In the genomic region with DNA sequence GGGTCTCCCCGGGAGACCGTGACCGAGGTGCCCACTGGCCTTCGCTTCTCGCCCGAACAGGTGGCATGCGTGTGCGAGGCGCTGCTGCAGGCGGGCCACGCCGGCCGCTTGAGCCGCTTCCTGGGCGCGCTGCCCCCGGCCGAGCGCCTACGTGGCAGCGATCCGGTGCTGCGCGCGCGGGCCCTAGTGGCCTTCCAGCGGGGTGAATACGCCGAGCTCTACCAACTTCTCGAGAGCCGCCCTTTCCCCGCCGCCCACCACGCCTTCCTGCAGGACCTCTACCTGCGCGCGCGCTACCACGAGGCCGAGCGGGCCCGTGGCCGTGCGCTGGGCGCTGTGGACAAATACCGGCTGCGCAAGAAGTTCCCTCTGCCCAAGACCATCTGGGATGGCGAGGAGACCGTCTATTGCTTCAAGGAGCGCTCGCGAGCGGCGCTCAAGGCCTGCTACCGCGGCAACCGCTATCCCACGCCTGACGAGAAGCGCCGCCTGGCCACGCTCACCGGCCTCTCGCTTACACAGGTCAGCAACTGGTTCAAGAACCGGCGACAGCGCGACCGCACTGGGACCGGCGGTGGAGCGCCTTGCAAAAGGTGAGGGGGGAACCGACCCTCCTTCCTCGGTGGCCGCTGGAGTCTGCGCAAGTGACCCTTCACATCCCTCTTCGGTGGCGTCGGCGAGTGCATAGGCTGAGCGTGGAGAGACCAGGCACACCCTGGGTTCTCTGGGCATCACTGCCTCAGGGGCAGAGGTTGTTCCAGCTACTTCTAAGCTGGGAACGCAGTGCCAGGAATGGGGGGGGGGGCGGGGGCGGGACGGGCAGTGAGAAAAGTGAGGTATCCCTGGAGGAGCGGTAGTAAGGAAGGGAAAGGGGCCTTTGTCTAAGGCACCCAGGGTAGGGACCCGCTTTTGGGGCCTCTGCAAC, we compare ENCODE assay signal across 7 mouse cellular contexts. TPM values are rescaled to one million over a fixed set of nuclear protein-coding genes. Genes with fewer than 3 reads are reported as not detected.
DNase-seq lines count a peak whose midpoint lies in the region; ATAC-seq and TF ChIP-seq lines count a peak whose summit lies in the region.

No protein-coding gene starts in this region.

- TF ChIP-seq EP300 in ES-Bruce4 (IDR thresholded peaks at IDR 0.05; ENCODE audit: insufficient read depth, low read depth, low read length): no peak

- H3K27me3 ChIP-seq in ES-Bruce4 (ENCODE audit: control insufficient read depth, insufficient read depth, low read length, poor library complexity, severe bottlenecking): no peaks in the 10 kb centered on the region
- no peaks in the 10 kb centered on the region for H3K27me3 ChIP-seq in embryonic facial prominence, embryonic 12.5 days
- peaks cover 22% of the 10 kb centered on the region for H3K27me3 ChIP-seq in limb, embryonic 10.5 days (ENCODE audit: low read depth, poor library complexity, severe bottlenecking)
- peaks cover 14% of the 10 kb centered on the region; the same call in 1 of the 2 replicates for H3K27me3 ChIP-seq in midbrain, embryonic 11.5 days (ENCODE audit: control insufficient read depth, insufficient read depth, low read length)

- H3K4me1 ChIP-seq in ES-Bruce4 (ENCODE audit: control insufficient read depth, insufficient read depth, low read length): no peaks in the 10 kb centered on the region
- peaks cover 41% of the 10 kb centered on the region for H3K4me1 ChIP-seq in embryonic facial prominence, embryonic 12.5 days
- peaks cover 54% of the 10 kb centered on the region for H3K4me1 ChIP-seq in limb, embryonic 10.5 days
- peaks cover 39% of the 10 kb centered on the region for H3K4me1 ChIP-seq in midbrain, embryonic 11.5 days (ENCODE audit: control insufficient read depth, insufficient read depth, low read length)

- H3K36me3 ChIP-seq in ES-Bruce4 (ENCODE audit: control insufficient read depth, insufficient read depth, low read length, poor library complexity, severe bottlenecking): no peaks in the 10 kb centered on the region
- H3K36me3 ChIP-seq in embryonic facial prominence, embryonic 12.5 days: peaks cover 20% of the 10 kb centered on the region
- peaks cover 35% of the 10 kb centered on the region for H3K36me3 ChIP-seq in limb, embryonic 10.5 days
- peaks cover 7% of the 10 kb centered on the region for H3K36me3 ChIP-seq in midbrain, embryonic 11.5 days (ENCODE audit: control insufficient read depth, insufficient read depth, low read length)

- H3K4me3 ChIP-seq in ES-Bruce4 (ENCODE audit: low read depth, low read length): peak overlapping the region; percentile 77
- H3K4me3 ChIP-seq in embryonic facial prominence, embryonic 12.5 days: peak overlapping the region; percentile 77
- H3K4me3 ChIP-seq in limb, embryonic 10.5 days: peak overlapping the region; percentile 67
- peak overlapping the region; percentile 73 for H3K4me3 ChIP-seq in midbrain, embryonic 11.5 days (ENCODE audit: low read depth, low read length)

- H3K27ac ChIP-seq in ES-Bruce4 (ENCODE audit: insufficient read depth, low read length): no peak overlapping the region
- H3K27ac ChIP-seq in embryonic facial prominence, embryonic 12.5 days: peak overlapping the region; percentile 99
- H3K27ac ChIP-seq in limb, embryonic 10.5 days: peak overlapping the region; percentile 95
- H3K27ac ChIP-seq in midbrain, embryonic 11.5 days (ENCODE audit: low read depth, low read length): peak overlapping the region; percentile 90

- ATAC-seq in embryonic facial prominence, embryonic 12.5 days (ENCODE audit: insufficient number of reproducible peaks, insufficient read depth, low FRiP score, low TSS enrichment): no peak
- no peak for ATAC-seq in midbrain, embryonic 11.5 days (ENCODE audit: low FRiP score)

- intact Hi-C loops in heart, postnatal 10 days (cut with DNase I): no loop called here

- TF ChIP-seq CTCF in ES-Bruce4 (IDR thresholded peaks at IDR 0.05; ENCODE audit: low read depth, low read length): no peak

- TF ChIP-seq POLR2A in ES-Bruce4 (IDR thresholded peaks at IDR 0.05; ENCODE audit: insufficient read depth, low read length): no peak

- peak; percentile 39 to 48 for DNase-seq in B cell, adult 2 months
- peak; percentile 73 to 75 for DNase-seq in heart, postnatal 10 days
- DNase-seq in limb, embryonic 10.5 days (ENCODE audit: low spot score): peak; percentile 80
- DNase-seq in midbrain, embryonic 11.5 days (ENCODE audit: low spot score, missing footprints): peak; percentile 97
- peak; percentile 67 for DNase-seq in thymus, postnatal 4 days

- H3K4me2 ChIP-seq in embryonic facial prominence, embryonic 12.5 days (replicated peaks): peak overlapping the region; percentile 85
- peak overlapping the region; percentile 95 for H3K4me2 ChIP-seq in midbrain, embryonic 11.5 days

- H3K9me3 ChIP-seq in ES-Bruce4 (replicated peaks; ENCODE audit: control insufficient read depth, insufficient read depth, low read length, poor library complexity, severe bottlenecking): no peaks in the 10 kb centered on the region
- no peaks in the 10 kb centered on the region for H3K9me3 ChIP-seq in embryonic facial prominence, embryonic 12.5 days
- no peaks in the 10 kb centered on the region for H3K9me3 ChIP-seq in limb, embryonic 10.5 days (replicated peaks)
- no peaks in the 10 kb centered on the region for H3K9me3 ChIP-seq in midbrain, embryonic 11.5 days (ENCODE audit: control insufficient read depth, low read length)

- under 1% methylated on average over 86 of the region's 87 CpGs for WGBS in embryonic facial prominence, embryonic 12.5 days
- WGBS in limb, embryonic 10.5 days: under 1% methylated on average over 87 of the region's 87 CpGs
- WGBS in midbrain, embryonic 11.5 days: under 1% methylated on average over 68 of the region's 87 CpGs

- H3K9ac ChIP-seq in ES-Bruce4 (ENCODE audit: low read depth, poor library complexity, severe bottlenecking): peak overlapping the region; percentile 93
- H3K9ac ChIP-seq in embryonic facial prominence, embryonic 12.5 days: peak overlapping the region; percentile 91
- peak overlapping the region; percentile 89 for H3K9ac ChIP-seq in midbrain, embryonic 11.5 days (ENCODE audit: low read length)

RNA-seq across cellular contexts. Expression of gene Six5, which starts 0.7 kb away (rescaled TPM):
- polyA plus RNA-seq in ES-Bruce4 (2011; ENCODE audit: insufficient read depth, insufficient read length, low read depth, missing spikeins): 2.7 and 3.8 TPM in 2 replicates
- 16.6 and 16.9 TPM in 2 replicates for polyA plus RNA-seq in embryonic facial prominence, embryonic 12.5 days (2016; fragmentation: Nextera tagmentation; extraction: Ambion mirVana)
- total RNA-seq in heart, postnatal 10 days (2021): 10 to 100 TPM in 1 of 2 experiments, 1 to 10 TPM in 1; 7.9 to 11.2 TPM
- 5.7 and 7.5 TPM in 2 replicates for polyA plus RNA-seq in limb, embryonic 10.5 days (2016; fragmentation: Nextera tagmentation; extraction: Ambion mirVana)
- 7.0 and 8.8 TPM in 2 replicates for polyA plus RNA-seq in midbrain, embryonic 11.5 days (2014; fragmentation: Nextera tagmentation; extraction: Ambion mirVana)

RNA-seq across cellular contexts. Expression of gene Dmpk, which starts 11.4 kb away (rescaled TPM):
- 12.8 and 19.5 TPM in 2 replicates for polyA plus RNA-seq in ES-Bruce4 (2011; ENCODE audit: insufficient read depth, insufficient read length, low read depth, missing spikeins)
- polyA plus RNA-seq in embryonic facial prominence, embryonic 12.5 days (2016; fragmentation: Nextera tagmentation; extraction: Ambion mirVana): 17.5 and 19.1 TPM in 2 replicates
- total RNA-seq in heart, postnatal 10 days (2021): 100 to 1,000 TPM; 288 to 299 TPM
- 7.2 and 8.7 TPM in 2 replicates for polyA plus RNA-seq in limb, embryonic 10.5 days (2016; fragmentation: Nextera tagmentation; extraction: Ambion mirVana)
- 7.0 and 7.3 TPM in 2 replicates for polyA plus RNA-seq in midbrain, embryonic 11.5 days (2014; fragmentation: Nextera tagmentation; extraction: Ambion mirVana)

RNA-seq across cellular contexts. Expression of gene Dmwd, which starts 19.1 kb away (rescaled TPM):
- polyA plus RNA-seq in ES-Bruce4 (2011; ENCODE audit: insufficient read depth, insufficient read length, low read depth, missing spikeins): 43.2 and 45.1 TPM in 2 replicates
- polyA plus RNA-seq in embryonic facial prominence, embryonic 12.5 days (2016; fragmentation: Nextera tagmentation; extraction: Ambion mirVana): 18.8 and 23.1 TPM in 2 replicates
- 10 to 100 TPM; 48.4 to 50.7 TPM for total RNA-seq in heart, postnatal 10 days (2021)
- 20.0 and 21.4 TPM in 2 replicates for polyA plus RNA-seq in limb, embryonic 10.5 days (2016; fragmentation: Nextera tagmentation; extraction: Ambion mirVana)
- 15.2 and 16.9 TPM in 2 replicates for polyA plus RNA-seq in midbrain, embryonic 11.5 days (2014; fragmentation: Nextera tagmentation; extraction: Ambion mirVana)

RNA-seq across cellular contexts. Expression of gene Gm4969, which starts 23.1 kb away (rescaled TPM):
- polyA plus RNA-seq in ES-Bruce4 (2011; ENCODE audit: insufficient read depth, insufficient read length, low read depth, missing spikeins): 0.43 and 0.46 TPM in 2 replicates
- polyA plus RNA-seq in embryonic facial prominence, embryonic 12.5 days (2016; fragmentation: Nextera tagmentation; extraction: Ambion mirVana): 3.6 and 3.8 TPM in 2 replicates
- total RNA-seq in heart, postnatal 10 days (2021): under 1 TPM; 0.07 to 0.19 TPM
- 1.1 and 2.2 TPM in 2 replicates for polyA plus RNA-seq in limb, embryonic 10.5 days (2016; fragmentation: Nextera tagmentation; extraction: Ambion mirVana)
- 0.46 and 0.58 TPM in 2 replicates for polyA plus RNA-seq in midbrain, embryonic 11.5 days (2014; fragmentation: Nextera tagmentation; extraction: Ambion mirVana)

RNA-seq across cellular contexts. Expression of gene Fbxo46, which starts 24.6 kb away (rescaled TPM):
- polyA plus RNA-seq in ES-Bruce4 (2011; ENCODE audit: insufficient read depth, insufficient read length, low read depth, missing spikeins): 4.1 and 4.3 TPM in 2 replicates
- polyA plus RNA-seq in embryonic facial prominence, embryonic 12.5 days (2016; fragmentation: Nextera tagmentation; extraction: Ambion mirVana): 19.8 and 21.6 TPM in 2 replicates
- 1 to 10 TPM; 5.5 to 7.6 TPM for total RNA-seq in heart, postnatal 10 days (2021)
- polyA plus RNA-seq in limb, embryonic 10.5 days (2016; fragmentation: Nextera tagmentation; extraction: Ambion mirVana): 15.2 and 19.6 TPM in 2 replicates
- polyA plus RNA-seq in midbrain, embryonic 11.5 days (2014; fragmentation: Nextera tagmentation; extraction: Ambion mirVana): 9.4 and 9.5 TPM in 2 replicates

Comparison
In these comparisons a context has a peak if more than half of its experiments do, and no peak if none do; other contexts are left out.
1. DNase-seq: peak in every context shown above with its lines; median percentile 97 in midbrain, embryonic 11.5 days; 80 in limb, embryonic 10.5 days; 74 in heart, postnatal 10 days; 67 in thymus, postnatal 4 days; 44 in B cell, adult 2 months.